Mouse (Mus musculus) midbrain, embryonic 13.5 days (tissue): Measurements from ENCODE around the gene Erf. TPM values are rescaled to one million over a fixed set of nuclear protein-coding genes. Genes with fewer than 3 reads are reported as not detected.

Experiments
- ATAC-seq: fragments of 200-750 bp; cut with Nextera tagmentation; 2 replicates; pipeline ENCODE4 v1.8.0; 2017; ENCODE audit warnings: mild to moderate bottlenecking, moderate TSS enrichment, moderate library complexity
- H3K27ac ChIP-seq: fragments of 300-500 bp; sonication (generic); 2 replicates; pipeline ENCODE4 v1.5.1; 2015; ENCODE audit warnings: inconsistent platforms, mild to moderate bottlenecking, moderate library complexity
- H3K27me3 ChIP-seq: fragments of 300-500 bp; sonication (generic); 2 replicates; pipeline ENCODE4 v1.6.1; 2015; ENCODE audit warnings: mild to moderate bottlenecking, inconsistent platforms
- H3K36me3 ChIP-seq: fragments of 300-500 bp; sonication (generic); 2 replicates; pipeline ENCODE4 v1.6.1; 2015; ENCODE audit warnings: mild to moderate bottlenecking, inconsistent platforms
- H3K4me1 ChIP-seq: fragments of 300-500 bp; sonication (generic); replicated peaks from 2 replicates; pipeline ENCODE4 v1.6.1; 2015; ENCODE audit warnings: inconsistent platforms
- H3K4me2 ChIP-seq: fragments of 300-500 bp; sonication (generic); replicated peaks from 2 replicates; pipeline ENCODE4 v1.6.1; 2015; ENCODE audit warnings: moderate library complexity, mild to moderate bottlenecking, inconsistent platforms
- H3K4me3 ChIP-seq: fragments of 300-500 bp; sonication (generic); replicated peaks from 2 replicates; pipeline ENCODE4 v1.5.1; 2015; ENCODE audit warnings: mild to moderate bottlenecking, inconsistent platforms
- H3K9ac ChIP-seq: fragments of 300-500 bp; sonication (generic); replicated peaks from 2 replicates; pipeline ENCODE4 v1.6.1; 2015; ENCODE audit warnings: mild to moderate bottlenecking, inconsistent platforms
- H3K9me3 ChIP-seq: fragments of 300-500 bp; sonication (generic); 2 replicates; pipeline ENCODE4 v1.6.1; 2016; ENCODE audit warnings: mild to moderate bottlenecking, inconsistent platforms
- WGBS: fragments of 180-500 bp; shearing (Covaris S2); methylation state at CpG from one replicate; pipeline ENCODE4 v1.1.7; 2015; 5-methylcytosine and 5-hydroxymethylcytosine counted together
- polyA plus RNA-seq: library from polyadenylated mRNA; unstranded; fragments of >200 nt; fragmentation: Nextera tagmentation; extraction: Ambion mirVana; gene quantifications from 2 replicates; pipeline ENCODE4 v1.2.1, GENCODE M21; 2015

Gene Erf
- polyA plus RNA-seq, 1 experiment from 2014 or later: 5.7 TPM

- ATAC-seq: peak; percentile 72
- peak overlapping the region; percentile 80 for H3K4me2 ChIP-seq
- peaks cover 8% of the 10 kb centered on the region for H3K36me3 ChIP-seq
- WGBS: 1% methylated on average over 48 of the region's 49 CpGs
- peaks cover 76% of the 10 kb centered on the region for H3K4me1 ChIP-seq
- H3K27me3 ChIP-seq: no peaks in the 10 kb centered on the region
- peak overlapping the region; percentile 67 for H3K4me3 ChIP-seq
- H3K27ac ChIP-seq: peak overlapping the region; percentile 100
- no peaks in the 10 kb centered on the region for H3K9me3 ChIP-seq
- H3K9ac ChIP-seq: peak overlapping the region; percentile 85
Measured at GRCm38 (mm10) chr7:25279076-25279860, 28.7 kb upstream of the Erf start.

- ATAC-seq: peak; percentile 57
- H3K36me3 ChIP-seq: peaks cover 15% of the 10 kb centered on the region
- peak overlapping the region; percentile 67 for H3K4me3 ChIP-seq
- H3K4me2 ChIP-seq: peak overlapping the region; percentile 80
- no peaks in the 10 kb centered on the region for H3K27me3 ChIP-seq
- no peaks in the 10 kb centered on the region for H3K9me3 ChIP-seq
- H3K9ac ChIP-seq: peak overlapping the region; percentile 85
- H3K27ac ChIP-seq: peak overlapping the region; percentile 100
- under 1% methylated on average over 57 of the region's 60 CpGs for WGBS
- peaks cover 76% of the 10 kb centered on the region for H3K4me1 ChIP-seq
Measured at GRCm38 (mm10) chr7:25278341-25279075, 27.9 kb upstream of the Erf start.

GRCm38 (mm10) chr7:25277998-25278340 is 27.4 kb upstream of the Erf start:
- H3K27ac ChIP-seq: peak overlapping the region; percentile 100
- peaks cover 75% of the 10 kb centered on the region for H3K4me1 ChIP-seq
- H3K27me3 ChIP-seq: no peaks in the 10 kb centered on the region
- peak overlapping the region; percentile 67 for H3K4me3 ChIP-seq
- ATAC-seq: no peak
- H3K4me2 ChIP-seq: peak overlapping the region; percentile 80
- WGBS: 13% methylated on average over 4 of the region's 4 CpGs
- H3K9ac ChIP-seq: peak overlapping the region; percentile 85
- H3K9me3 ChIP-seq: no peaks in the 10 kb centered on the region
- H3K36me3 ChIP-seq: peaks cover 20% of the 10 kb centered on the region

GRCm38 (mm10) chr7:25277405-25277804 is 26.8 kb upstream of the Erf start:
- Histone ChIP-seq H3K9ac (peak overlapping the region; percentile 85), H3K4me2 (peak overlapping the region; percentile 80), H3K27me3 (no peaks in the 10 kb centered on the region), H3K27ac (peak overlapping the region; percentile 100), H3K9me3 (no peaks in the 10 kb centered on the region), H3K4me3 (peak overlapping the region; percentile 67), H3K4me1 (peaks cover 73% of the 10 kb centered on the region), H3K36me3 (peaks cover 26% of the 10 kb centered on the region)
- no peak for ATAC-seq
- 88% methylated on average over 4 of the region's 4 CpGs for WGBS

GRCm38 (mm10) chr7:25275555-25276298 is 25.2 kb upstream of the Erf start:
- H3K4me3 ChIP-seq: no peak overlapping the region
- ATAC-seq: no peak
- 63% methylated on average over 9 of the region's 9 CpGs for whole genome bisulfite sequencing
- no peak overlapping the region for H3K27ac ChIP-seq
- H3K9ac ChIP-seq: peak overlapping the region; percentile 42
- H3K36me3 ChIP-seq: peaks cover 43% of the 10 kb centered on the region
- H3K9me3 ChIP-seq: no peaks in the 10 kb centered on the region
- H3K4me2 ChIP-seq: peak overlapping the region; percentile 5; the same call in 1 of the 2 replicates
- H3K27me3 ChIP-seq: no peaks in the 10 kb centered on the region
- peaks cover 64% of the 10 kb centered on the region for H3K4me1 ChIP-seq

GRCm38 (mm10) chr7:25274996-25275395 is 24.4 kb upstream of the Erf start:
- peaks cover 43% of the 10 kb centered on the region for H3K36me3 ChIP-seq
- H3K9me3 ChIP-seq: no peaks in the 10 kb centered on the region
- 91% methylated on average over 3 of the region's 3 CpGs for WGBS
- no peak overlapping the region for H3K4me2 ChIP-seq
- H3K4me3 ChIP-seq: no peak overlapping the region
- H3K9ac ChIP-seq: peak overlapping the region; percentile 44; the same call in 1 of the 2 replicates
- peaks cover 64% of the 10 kb centered on the region for H3K4me1 ChIP-seq
- no peak for ATAC-seq
- H3K27ac ChIP-seq: no peak overlapping the region
- no peaks in the 10 kb centered on the region for H3K27me3 ChIP-seq

- H3K27me3 ChIP-seq: no peaks in the 10 kb centered on the region
Measured at GRCm38 (mm10) chr7:25274571-25274970, 24.0 kb upstream of the Erf start.

GRCm38 (mm10) chr7:25273259-25274241 is 23.0 kb upstream of the Erf start:
- Histone ChIP-seq H3K27ac (no peak overlapping the region), H3K27me3 (no peaks in the 10 kb centered on the region), H3K4me2 (no peak overlapping the region), H3K4me3 (no peak overlapping the region), H3K9me3 (no peaks in the 10 kb centered on the region), H3K36me3 (peaks cover 43% of the 10 kb centered on the region), H3K9ac (peak overlapping the region; percentile 44), H3K4me1 (peaks cover 71% of the 10 kb centered on the region)
- no peak for ATAC-seq
- 92% methylated on average over 22 of the region's 22 CpGs for WGBS

More at GRCm38 (mm10) chr7:25274571-25274970, 24.0 kb upstream of the Erf start:
- Histone ChIP-seq H3K4me3 (no peak overlapping the region), H3K4me2 (no peak overlapping the region), H3K36me3 (peaks cover 43% of the 10 kb centered on the region), H3K9ac (peak overlapping the region; percentile 44), H3K4me1 (peaks cover 64% of the 10 kb centered on the region), H3K9me3 (no peaks in the 10 kb centered on the region), H3K27ac (no peak overlapping the region)
- 73% methylated on average over 5 of the region's 5 CpGs for WGBS
- ATAC-seq: no peak

- Histone ChIP-seq H3K9me3 (no peaks in the 10 kb centered on the region), H3K9ac (no peak overlapping the region), H3K4me1 (peaks cover 66% of the 10 kb centered on the region), H3K4me3 (no peak overlapping the region), H3K36me3 (peaks cover 43% of the 10 kb centered on the region), H3K27me3 (no peaks in the 10 kb centered on the region), H3K27ac (no peak overlapping the region), H3K4me2 (no peak overlapping the region)
- WGBS: 91% methylated on average over 38 of the region's 38 CpGs
- ATAC-seq: no peak
Measured at GRCm38 (mm10) chr7:25272445-25273258, 22.1 kb upstream of the Erf start.

- H3K4me3 ChIP-seq: no peak overlapping the region
- 86% methylated on average over 30 of the region's 30 CpGs for WGBS
- no peak for ATAC-seq
Measured at GRCm38 (mm10) chr7:25271651-25272444, 21.3 kb upstream of the Erf start.

More at GRCm38 (mm10) chr7:25271651-25272444, 21.3 kb upstream of the Erf start:
- Histone ChIP-seq H3K36me3 (peaks cover 43% of the 10 kb centered on the region), H3K27ac (no peak overlapping the region), H3K4me2 (no peak overlapping the region), H3K4me1 (peaks cover 64% of the 10 kb centered on the region), H3K27me3 (no peaks in the 10 kb centered on the region), H3K9ac (0 out of 2 replicates have a peak overlapping the region, but pooled peaks have one; percentile 36), H3K9me3 (no peaks in the 10 kb centered on the region)
